Mouse (Mus musculus) gonadal fat pad, adult 2 months (tissue): ENCODE measurements around the gene Selenok. TPM values are rescaled to one million over a fixed set of nuclear protein-coding genes. Genes with fewer than 3 reads are reported as not detected.

ENCODE experiments used
- DNase-seq: peaks from one replicate; pipeline ENCODE4 v3.0.0-alpha.2; 2012; ENCODE audit warnings: low read depth
- polyA plus RNA-seq: library from polyadenylated mRNA; depleted of rRNA; stranded (reverse); fragments of >200 nt; gene quantifications from 2 replicates; pipeline ENCODE4 v1.2.3, GENCODE M21; 2012; rRNA removed

The Selenok gene
- polyA plus RNA-seq, result 64.0 and 75.7 TPM in 2 replicates

DNA sequence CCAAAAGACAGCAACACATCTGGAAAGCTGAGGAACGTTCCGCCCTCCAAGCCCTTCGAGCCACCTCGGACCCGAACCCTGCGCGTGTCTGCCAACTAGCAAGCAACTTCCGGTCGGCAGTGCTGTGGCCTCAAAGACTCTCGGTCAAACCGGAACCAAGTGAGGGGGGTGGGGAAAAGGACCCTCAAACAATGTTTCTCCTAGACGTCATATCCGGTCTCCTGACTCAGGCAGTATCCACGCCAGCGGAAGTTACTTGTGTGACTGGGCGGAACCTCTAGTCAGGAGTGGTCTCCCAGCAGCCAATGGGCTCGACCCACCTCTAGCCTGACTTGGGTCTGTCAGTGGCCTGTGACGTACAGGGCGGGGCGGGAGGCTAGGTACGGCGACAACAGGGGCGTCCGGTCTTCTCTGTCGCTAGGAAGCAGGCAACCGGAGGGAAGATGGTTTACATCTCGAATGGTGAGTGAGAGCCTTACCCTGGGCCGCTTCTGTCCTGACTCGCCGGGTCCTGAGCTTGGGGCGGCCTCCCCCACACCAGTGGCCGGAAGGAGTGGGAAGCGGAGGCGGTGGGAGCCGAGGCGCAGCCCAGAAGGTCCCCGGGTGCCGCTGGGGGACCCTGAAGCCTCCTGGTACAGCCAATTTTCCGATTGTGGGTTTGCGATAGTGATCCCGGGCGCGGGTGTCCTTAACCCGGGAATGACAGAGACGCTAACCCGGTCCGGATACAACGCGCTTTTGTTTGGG, at the start of gene Selenok:
TSS of gene Selenok (plus strand) at position 234 of the 747 bp plus-strand sequence.
- peak; percentile 94 for DNase-seq

GRCm38 (mm10) chr14:29928966-29929365, 39.1 kb upstream of the Selenok start:
- DNase-seq, result no peak

GRCm38 (mm10) chr14:29935516-29935915, 32.6 kb upstream of the Selenok start:
- no peak for DNase-seq

- DNase-seq, result no peak
Measured at GRCm38 (mm10) chr14:29937466-29937865, 30.6 kb upstream of the Selenok start.

GRCm38 (mm10) chr14:29939600-29940312, 28.4 kb upstream of the Selenok start:
- no peak for DNase-seq

DNA sequence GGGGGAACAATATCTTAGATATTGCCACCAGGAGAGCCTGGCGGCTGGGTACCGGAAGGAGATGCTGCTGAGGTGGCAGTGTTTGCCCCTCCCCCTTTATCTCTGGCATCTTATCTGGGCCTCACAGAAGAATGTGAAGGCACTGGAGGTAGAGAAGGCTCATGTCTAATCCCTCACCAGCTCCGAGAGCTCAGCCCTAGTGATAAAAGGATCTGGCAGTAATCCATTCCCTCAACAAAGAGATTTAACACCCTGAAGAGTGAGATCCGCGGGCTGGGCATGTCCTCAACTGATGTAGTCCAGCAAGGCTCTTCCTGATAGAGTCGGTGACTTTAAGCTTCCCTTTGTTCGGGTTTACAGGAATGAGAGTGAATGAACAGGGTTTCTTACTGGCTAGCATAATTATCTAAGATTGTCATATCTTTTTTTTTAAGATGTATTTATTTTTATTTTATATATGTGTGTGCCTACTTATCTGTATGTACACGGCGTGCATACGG, 27.7 kb upstream of the Selenok start:
- no peak for DNase-seq

DNA sequence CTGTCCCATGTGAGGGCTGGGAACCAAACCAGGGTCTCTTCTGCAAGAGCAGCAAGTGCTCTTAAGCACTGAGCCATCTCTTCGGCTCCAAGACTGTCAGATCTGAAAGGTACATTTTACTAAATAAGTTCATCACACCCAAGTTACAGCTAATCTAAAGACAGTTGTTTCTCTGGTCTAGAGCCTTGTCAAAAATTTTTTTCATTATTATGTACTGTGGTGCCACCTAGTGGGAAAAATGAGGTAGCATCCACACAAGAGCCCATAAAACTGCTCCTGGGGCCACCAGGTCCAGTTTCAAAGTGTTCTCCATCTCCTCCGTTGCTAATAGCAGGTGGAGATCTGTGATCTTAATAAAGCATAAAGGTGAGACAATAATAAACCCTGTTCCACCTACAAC, 27.2 kb upstream of the Selenok start:
- DNase-seq, result no peak

DNA sequence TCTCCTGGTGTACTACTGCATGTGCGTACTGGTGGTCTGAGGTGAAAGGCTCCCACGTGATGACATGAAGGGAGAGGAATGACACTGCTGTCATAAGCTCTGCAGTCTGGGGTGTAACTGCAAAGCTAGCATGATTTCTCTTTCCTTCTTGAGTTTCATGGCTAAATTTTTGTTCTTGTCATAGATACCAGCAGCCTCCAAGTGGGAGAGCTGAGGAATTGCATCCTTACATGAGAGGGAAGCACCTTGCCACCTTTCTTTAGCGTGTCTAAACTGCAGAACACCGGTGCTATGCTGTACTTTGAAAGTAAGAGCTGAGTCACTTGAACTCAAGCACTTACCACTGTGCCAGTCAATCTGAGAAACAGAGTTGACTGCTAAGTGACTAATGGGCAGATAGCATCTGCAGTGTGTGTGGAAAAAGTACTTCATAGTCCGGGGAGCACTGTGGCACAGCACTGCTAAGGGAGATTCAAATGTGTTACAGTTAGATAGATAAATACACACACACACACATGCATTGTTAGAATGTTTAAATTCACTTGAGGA, 21.3 kb upstream of the Selenok start:
- DNase-seq, result no peak

- no peak for DNase-seq
Measured at GRCm38 (mm10) chr14:29950805-29951204, 17.3 kb upstream of the Selenok start.

- DNase-seq, result no peak
Measured at GRCm38 (mm10) chr14:29957393-29957792, 10.7 kb upstream of the Selenok start.

- DNase-seq, result no peak
Measured at GRCm38 (mm10) chr14:29967611-29968010, 497 bp upstream of the Selenok start.

DNA sequence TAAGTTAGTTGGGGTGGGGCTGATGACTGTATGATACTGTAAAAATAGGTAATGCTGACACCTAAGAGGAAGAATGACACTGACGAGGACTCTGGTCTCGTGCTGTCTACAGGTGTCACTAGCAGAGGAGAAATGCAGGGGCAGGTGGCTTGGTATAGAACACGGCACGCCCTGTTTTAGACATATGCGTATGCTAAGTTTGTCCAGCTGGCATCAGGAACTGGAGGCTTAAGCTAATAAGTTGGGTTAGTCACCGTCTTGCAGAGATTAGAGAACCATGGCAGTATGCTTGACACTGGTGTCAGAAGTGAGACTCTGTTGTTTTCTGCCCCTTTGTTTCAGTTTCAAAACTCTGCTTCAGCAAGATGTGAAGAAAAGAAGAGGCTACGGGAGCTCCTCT, 3.3 kb downstream of the Selenok start:
- no peak for DNase-seq

- DNase-seq, result no peak
Measured at GRCm38 (mm10) chr14:29971993-29972392, 3.9 kb downstream of the Selenok start.

DNA sequence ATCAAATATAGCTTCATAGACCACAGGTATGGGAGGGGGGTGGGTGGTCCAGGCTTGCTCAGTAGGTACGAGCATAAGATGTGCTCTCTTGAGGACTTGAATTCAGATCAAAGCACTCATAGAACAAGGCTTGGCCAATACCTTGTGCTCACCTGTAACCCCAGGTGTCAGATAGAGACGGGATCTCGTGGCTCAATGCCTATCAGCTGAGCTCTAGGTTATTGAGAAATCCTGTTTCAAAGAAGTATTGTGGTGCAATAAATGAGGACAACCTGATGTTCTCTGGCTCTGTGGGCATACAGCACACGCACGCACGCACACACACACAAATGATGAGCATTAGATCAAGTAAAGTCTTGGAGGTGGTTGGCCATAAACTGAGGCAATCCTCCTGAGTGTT, 8.8 kb downstream of the Selenok start:
- no peak for DNase-seq

DNA sequence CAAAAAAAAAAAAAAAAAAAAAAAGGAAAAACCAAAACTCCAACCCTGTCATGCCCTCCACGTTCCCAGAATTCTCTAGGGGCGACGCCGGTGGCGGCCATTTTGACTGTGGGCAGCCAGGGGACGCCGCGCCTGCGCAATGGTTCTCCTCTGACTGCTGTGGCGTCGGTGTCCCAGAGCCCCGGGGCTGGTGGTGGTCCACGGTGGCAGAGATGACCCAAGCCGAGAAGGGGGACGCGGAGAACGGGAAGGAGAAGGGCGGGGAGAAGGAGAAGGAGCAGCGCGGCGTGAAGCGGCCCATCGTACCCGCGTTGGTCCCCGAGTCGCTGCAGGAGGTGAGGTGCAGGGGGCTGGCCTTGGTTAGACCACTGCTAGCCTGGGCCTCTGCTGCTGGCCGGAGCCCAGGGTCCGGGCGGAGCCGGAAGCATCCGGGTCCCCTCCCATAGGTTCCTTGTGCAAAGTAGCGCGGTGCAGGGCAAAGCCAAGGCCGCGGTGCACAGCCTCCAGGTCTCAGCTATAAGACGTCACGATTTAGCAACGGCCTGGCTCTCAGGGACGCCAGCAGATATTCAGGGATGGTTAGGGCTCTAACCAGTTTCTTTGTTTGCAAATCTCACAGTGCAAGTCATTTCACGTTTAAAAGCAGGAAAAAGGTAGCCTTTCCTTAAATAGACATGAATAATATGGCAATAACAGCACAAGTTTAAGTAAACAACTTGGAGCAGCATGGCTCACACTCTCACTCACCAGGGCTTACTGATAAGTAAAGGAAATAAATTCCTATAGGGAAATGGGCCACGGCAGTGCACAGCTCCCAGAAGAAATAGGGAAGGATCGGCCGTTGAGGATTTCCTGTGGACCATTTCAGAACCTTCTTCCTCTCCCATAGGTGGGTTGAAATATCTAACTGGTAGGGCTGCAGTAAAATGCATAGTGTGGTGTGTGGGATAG, 10.4 kb downstream of the Selenok start, which contains the start of gene Actr8:
TSS of gene Actr8 (plus strand) at position 84 of the 951 bp plus-strand sequence.
- DNase-seq, result no peak

DNA sequence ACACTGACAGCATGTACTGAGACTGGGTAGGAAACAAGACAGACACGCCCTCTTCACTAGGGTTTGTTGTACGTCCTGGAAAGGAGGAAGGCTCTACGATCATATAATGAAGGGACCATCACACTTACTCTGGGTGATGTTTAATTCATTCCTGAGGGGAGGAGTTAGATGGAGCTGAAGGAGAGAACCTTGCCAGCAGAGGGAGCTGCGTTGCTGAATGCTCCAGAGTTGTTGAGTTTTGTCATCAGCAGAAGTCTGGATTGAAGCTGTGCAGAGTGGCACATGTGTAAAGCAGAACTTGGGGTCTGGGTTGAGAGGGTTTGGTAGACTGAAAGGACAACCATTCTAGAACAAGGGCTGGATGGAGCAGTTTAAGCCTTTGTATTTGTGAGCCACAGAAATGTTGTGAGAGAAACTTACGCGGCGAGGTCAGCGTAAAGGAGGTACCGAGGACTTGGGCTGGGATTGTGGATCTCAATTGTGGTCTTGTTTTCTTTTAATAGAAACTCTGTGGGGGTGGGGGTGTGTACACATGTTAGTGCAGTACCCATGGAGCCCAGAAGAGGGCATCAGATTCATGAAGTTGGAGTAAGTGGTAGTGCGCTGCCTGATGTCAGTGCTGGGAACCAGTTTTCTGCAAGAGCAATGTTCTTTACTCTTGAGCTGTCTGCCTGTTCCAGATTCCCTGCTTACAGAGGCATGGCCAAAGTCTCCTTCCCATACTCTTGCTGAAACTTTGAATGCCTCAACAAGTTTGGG, 12.5 kb downstream of the Selenok start:
- no peak for DNase-seq

GRCm38 (mm10) chr14:29986096-29986495, 18.0 kb downstream of the Selenok start:
- DNase-seq, result no peak

- no peak for DNase-seq
Measured at GRCm38 (mm10) chr14:29987276-29987675, 19.2 kb downstream of the Selenok start.

- DNase-seq, result no peak
Measured at GRCm38 (mm10) chr14:29987739-29988138, 19.6 kb downstream of the Selenok start.

GRCm38 (mm10) chr14:29988337-29988736, 20.2 kb downstream of the Selenok start:
- no peak for DNase-seq

GRCm38 (mm10) chr14:29994976-29995375, 26.9 kb downstream of the Selenok start:
- DNase-seq, result no peak
